Mouse (Mus musculus) frontal cortex, postnatal 14 days (tissue): ENCODE measurements around the gene Rnf223.

Experiments
- DNase-seq, 2 experiments: peaks; one replicate each; pipeline ENCODE4 v3.0.0; 2022; ENCODE audit warnings: low spot score in 2 of 2

Gene Rnf223

GRCm38 (mm10) chr4:156130436-156130835 is at the start of gene Rnf223:
TSS of gene Rnf223 (plus strand) at chr4:156130513.
- DNase-seq = no peak

DNA sequence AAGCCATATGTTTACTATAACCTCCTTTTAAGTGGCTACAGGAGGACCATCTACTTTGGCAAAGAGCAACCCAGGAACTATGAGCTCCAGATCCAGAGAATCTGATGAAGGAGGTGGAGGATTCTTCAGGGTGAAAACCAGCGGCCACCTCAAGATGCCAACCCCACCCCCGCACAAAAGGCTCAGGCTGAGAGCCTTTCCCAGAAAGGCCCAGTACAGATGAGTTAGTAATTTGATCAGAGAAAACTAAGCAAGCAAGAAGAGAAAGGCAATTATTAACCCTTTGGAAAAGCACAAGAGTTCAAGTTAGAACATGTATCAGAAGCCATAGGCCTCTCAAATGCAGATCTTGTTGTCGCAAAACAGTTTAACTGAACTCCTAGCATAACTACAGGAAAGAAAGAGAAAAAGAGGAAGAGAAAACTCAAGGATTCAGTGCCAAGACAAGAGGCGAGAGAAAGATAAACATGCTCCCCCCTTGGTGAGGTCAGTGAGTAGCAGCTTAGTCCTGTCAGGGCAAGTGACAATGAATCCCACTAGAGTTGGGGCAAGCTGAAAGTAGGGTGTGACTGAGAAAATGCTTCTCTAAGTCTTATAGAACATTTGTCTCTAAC is 47.6 kb upstream of the Rnf223 start:
- no peak for DNase-seq

DNA sequence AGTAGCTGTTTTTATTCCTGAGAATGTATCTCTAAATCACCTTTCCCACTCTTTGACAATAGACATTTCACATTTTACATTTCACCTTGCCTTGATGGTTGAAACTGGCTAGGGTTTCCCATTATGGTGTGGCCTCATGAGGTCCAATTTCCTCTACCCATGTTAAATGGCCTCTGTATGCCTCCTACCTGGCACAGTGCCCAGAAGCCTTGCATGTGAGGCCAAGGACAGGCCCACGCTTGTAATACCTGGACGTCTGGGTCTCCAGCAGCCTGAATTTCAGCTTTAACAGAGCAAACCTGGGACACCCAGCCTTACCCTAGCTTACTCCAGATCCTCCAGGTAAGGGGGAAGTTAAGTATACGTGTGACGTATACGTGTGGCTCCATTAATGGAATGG is 47.0 kb upstream of the Rnf223 start:
- DNase-seq = no peak

GRCm38 (mm10) chr4:156084096-156084879 is 46.0 kb upstream of the Rnf223 start:
- DNase-seq = no peak

DNA sequence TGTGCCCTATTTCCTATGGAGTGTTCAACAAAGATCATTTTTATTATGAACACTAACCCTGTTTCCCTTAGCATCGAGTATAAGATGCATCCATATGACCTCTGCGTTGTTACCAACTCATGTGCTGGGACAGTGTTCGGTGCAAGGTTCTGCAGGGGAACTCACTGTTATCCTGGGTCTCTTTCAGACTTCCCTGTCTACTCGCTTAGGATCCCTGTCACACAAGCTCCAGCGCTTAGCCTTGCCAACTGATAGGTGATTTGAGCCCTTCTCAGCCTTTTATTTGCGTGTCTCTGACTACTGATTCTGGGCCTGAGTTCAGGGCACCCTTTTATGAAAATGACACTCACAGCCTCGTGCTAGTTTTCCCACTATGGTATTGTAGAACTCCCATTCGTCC is 45.1 kb upstream of the Rnf223 start:
- DNase-seq = no peak

DNA sequence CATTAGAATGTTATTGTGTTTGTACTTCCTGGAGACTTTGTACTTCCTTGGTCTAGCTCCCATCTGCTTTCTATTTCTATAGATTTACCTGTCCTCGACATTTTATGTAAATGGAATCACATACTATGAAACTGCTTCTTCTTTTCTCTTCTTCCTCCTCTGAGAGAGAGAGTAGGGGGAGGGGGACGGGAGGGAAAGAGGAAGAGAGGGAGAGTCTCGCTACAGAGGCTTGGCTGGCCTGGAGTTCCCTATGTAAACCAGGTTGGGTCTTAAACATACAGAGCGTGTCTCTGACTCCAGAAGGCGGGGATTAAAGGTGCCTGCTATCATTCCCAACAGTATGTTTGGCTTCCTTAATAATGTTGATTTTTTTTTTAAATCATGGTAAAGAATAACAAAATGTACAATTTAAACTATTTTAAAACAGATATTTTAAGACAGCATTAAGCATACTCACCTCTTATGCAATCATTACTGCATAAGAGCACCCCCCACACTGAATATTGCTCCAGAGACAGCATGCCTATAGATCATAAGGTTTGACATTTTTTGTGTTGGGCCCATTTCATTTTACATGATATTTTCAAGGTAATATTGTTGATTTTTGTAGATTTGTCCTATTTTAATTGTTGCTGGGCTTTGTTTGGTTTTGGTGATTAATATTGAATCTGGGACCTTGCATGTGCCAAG is 42.8 kb upstream of the Rnf223 start:
- DNase-seq = no peak

DNA sequence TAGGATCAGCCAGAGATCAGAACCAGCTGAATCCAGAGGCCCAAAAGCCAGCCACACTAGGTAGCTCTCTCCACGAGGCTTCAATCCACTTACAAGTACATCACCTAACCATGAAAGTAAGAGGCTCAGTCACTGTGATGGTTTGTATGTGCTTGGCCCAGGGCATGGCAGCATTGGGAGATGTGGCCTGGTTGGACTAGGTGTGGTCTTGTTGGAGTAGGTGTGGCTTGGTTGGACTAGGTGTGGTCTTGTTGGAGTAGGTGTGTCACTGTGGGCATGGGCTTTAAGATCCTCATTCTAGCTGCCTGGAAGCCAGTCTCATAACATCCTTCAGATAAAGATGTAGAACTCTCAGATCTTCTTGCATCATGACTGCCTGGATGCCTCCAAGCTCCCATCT is 39.1 kb upstream of the Rnf223 start:
- DNase-seq = no peak

DNA sequence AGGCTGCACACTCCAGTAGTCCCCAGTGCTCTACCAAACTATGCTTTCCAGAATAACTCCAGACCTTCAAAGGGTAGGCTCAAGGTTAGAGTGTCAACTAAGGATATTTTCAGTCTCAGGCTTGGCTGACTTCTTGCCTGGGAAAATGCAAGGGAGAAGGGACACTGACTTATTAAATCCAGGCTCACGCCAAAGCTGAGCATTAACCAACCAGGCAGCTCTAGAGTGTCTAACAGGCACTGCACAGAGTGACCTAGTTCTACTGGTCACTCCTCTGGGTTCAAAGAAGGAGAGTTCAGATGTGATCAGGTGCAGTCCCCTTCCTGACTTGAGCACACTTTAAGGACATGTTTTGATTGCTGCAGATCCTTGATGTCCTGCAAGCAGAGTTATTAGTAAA is 37.5 kb upstream of the Rnf223 start:
- no peak for DNase-seq

- DNase-seq = no peak
Observed at GRCm38 (mm10) chr4:156093758-156094157, 36.6 kb upstream of the Rnf223 start.

- DNase-seq = no peak
Observed at GRCm38 (mm10) chr4:156096191-156096590, 34.1 kb upstream of the Rnf223 start.

DNA sequence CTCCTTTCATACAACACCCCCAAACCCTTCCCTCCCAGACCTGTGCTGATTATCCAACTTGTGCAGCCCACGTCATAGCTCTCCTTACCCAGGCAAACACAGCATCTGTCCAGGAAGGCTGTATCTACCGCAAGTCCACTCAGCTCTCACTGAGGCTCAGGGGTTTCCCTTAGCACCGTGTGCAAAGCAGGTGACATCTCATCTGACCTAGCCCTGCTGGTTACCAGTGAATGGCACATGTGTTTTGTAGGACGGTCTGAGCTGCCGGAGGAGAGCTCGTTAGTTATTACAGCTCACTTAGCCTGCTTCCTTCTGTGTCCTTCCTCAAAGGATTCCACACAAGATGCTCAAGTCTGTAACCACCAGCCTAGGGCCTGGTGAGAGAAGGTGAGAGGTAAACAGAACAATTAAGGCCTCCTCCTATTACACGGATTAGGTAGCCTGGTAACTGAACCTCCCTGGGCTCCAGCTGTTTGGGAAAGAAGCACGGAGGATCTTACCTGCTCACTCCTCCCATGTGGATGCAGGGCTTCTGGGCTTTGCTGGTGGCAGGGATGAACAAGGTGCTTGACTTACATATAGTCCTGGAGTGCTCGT is 32.4 kb upstream of the Rnf223 start:
- DNase-seq = no peak

GRCm38 (mm10) chr4:156099427-156099826 is 30.9 kb upstream of the Rnf223 start:
- no peak for DNase-seq

GRCm38 (mm10) chr4:156100501-156100900 is 29.8 kb upstream of the Rnf223 start:
- no peak for DNase-seq

- no peak for DNase-seq
Observed at GRCm38 (mm10) chr4:156101481-156101903, 28.8 kb upstream of the Rnf223 start.

DNA sequence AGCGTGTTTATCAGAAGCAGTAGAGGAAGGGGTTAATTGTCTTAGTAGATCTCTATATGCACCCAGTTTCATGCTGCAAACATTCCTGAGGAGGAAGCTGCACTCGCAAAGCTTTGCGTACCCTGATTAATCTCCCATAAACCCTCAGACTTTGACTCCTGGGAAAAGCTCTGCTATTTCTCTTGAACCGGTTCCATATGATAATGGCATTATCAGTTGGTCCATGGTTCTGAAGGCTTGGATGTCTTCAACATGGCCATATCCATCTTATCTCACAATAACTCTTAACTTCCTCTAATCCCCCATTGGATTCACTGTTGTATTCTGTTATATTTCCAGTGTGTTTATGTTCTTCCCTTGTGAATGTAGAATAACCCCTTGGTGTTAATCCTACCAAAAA is 27.0 kb upstream of the Rnf223 start:
- DNase-seq = no peak

DNA sequence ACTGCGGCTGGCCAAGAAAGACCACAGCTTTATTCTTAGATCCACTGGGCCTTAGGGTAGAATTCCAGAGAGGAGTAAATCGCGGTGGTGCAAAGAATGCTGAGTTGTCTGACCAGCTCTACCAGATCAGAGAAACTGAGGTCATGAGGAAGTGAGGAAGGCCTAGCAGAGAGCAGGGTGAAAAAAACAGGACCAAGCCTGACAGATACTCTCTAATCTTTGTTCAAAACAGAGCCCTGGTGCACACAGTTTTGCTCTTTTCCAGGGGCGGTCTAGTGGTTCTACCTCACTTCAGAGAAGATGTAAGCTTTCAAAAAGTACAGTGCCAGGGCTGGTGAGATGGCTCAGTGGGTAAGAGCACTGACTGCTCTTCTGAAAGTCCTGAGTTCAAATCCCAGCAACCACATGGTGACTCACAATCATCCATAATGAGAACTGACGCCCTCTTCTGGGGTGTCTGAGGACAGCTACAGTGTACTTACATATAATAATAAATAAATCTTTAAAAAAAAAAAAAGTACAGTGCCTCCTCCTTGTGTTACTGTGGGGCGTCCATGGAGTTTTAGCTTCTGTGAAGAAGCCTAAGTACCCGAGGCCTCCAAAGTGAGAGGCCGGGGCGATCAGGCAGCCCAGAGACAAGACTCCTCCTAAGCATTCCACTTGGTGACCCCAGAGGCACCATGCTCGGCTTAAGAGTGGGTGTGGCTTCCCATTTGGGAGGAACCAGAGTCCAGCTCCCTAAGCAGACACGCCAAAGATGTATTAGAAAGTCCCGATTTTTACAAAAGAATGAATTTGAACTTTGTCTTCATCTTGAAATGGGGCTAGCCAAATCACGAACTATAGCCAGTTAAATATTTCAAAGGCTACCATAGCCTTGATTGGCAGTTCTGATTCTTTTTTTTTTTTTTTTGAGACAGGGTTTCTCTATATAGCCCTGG is 21.4 kb upstream of the Rnf223 start:
- DNase-seq = no peak

DNA sequence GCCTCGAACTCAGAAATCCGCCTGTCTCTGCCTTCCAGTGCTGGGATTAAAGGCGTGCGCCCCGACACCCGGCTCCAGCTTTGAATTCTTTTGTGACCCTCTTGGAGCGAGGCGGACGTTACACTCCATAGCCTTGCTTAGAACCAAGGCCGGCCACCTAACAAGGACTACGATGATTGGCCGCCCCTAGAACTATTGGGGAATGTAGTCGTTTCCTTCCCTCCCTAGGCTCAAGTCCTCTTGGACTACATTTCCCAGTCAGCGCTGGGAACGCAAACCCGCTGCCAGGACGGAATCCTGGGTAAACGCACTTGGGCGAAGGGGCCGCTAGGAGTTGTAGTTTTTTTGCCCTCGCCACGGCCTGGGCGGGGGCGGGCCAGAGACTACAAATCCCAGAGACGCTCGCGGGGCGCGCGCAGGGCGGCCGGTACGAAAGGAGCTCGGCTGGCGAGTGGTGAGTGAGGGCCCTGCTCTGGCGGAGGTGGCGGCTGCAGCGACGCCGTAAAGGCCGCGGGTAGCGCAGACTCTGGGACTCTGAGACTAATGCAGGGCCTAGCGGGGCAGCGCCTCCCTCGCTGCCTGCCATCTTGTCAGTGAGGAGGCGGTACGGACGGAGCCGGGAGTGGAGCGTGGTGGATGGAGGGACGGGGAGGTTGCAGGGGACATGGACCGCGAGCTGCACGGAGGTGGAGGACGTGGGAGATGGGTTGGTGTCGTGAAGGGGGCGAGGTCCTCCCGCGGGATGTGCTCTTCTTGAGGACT is 20.6 kb upstream of the Rnf223 start, which contains the start of gene 9430015G10Rik:
TSS of gene 9430015G10Rik (plus strand) at position 413 of the 762 bp plus-strand sequence.
- DNase-seq = peak; percentile 97 to 98

- DNase-seq = no peak
Observed at GRCm38 (mm10) chr4:156124077-156124476, 6.2 kb upstream of the Rnf223 start.

DNA sequence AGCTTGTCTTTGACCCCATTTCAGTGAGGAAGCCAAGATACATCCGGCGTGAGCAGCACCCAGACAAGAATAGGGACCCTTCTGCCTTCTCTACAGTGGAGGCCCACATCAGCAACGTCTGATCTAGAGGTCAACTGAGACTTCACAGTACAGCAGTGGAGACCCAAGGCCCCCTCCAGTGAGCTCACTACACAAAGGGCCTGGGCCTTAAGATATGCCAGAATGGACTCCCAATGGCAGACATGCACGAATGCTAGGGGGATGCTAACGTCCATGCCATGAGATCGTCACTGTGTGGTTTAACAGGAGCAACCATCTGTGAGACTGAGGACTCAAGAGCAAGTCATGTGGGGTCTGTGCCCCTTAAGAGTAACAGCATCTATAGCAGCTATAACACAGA is 4.9 kb upstream of the Rnf223 start:
- DNase-seq = no peak

- no peak for DNase-seq
Observed at GRCm38 (mm10) chr4:156126841-156127240, 3.5 kb upstream of the Rnf223 start.
